Mouse (Mus musculus) left cerebral cortex, adult 2 months (tissue): ENCODE data around the gene Fgfr2. TPM values are rescaled to one million over a fixed set of nuclear protein-coding genes. Genes with fewer than 3 reads are reported as not detected.

Experiments
- DNase-seq, 2 experiments: peaks; one replicate each; pipeline ENCODE4 v3.0.0; 2021 to 2022; ENCODE audit warnings: low spot score in 2 of 2, mixed read lengths in 1 of 2; ENCODE audit errors: extremely low spot score in 1 of 2
- H3K27ac ChIP-seq: fragments of 200-600 bp; 2 replicates; pipeline ENCODE4 v1.8.1; 2022
- H3K4me3 ChIP-seq: fragments of 200-600 bp; 2 replicates; pipeline ENCODE4 v1.8.1; 2022
- CTCF ChIP-seq: fragments of 200-600 bp; IDR thresholded peaks from 2 replicates; pipeline ENCODE4 v1.8.1; 2022; ENCODE audit warnings: antibody characterized with exemption, mild to moderate bottlenecking, moderate library complexity
- intact Hi-C: fragments of 180-260 bp; cut with DNase I; formaldehyde crosslinking; loops from one replicate; pipeline ENCODE4 v1.15.1; 2025
- total RNA-seq, 2 experiments: library from RNA; stranded (reverse); gene quantifications; 2 replicates each; pipeline ENCODE4 v1.2.3; 2021

Gene Fgfr2
- total RNA-seq, 2 experiments from 2014 or later = 47.3 to 47.4 TPM

GRCm38 (mm10) chr7:132423570-132423969 is 699.6 kb downstream of the Fgfr2 start:
- intact Hi-C loops = no loop called here
- TF ChIP-seq CTCF = no peak
- H3K27ac ChIP-seq = no peak overlapping the region
- H3K4me3 ChIP-seq = no peak overlapping the region
- DNase-seq = no peak

DNA sequence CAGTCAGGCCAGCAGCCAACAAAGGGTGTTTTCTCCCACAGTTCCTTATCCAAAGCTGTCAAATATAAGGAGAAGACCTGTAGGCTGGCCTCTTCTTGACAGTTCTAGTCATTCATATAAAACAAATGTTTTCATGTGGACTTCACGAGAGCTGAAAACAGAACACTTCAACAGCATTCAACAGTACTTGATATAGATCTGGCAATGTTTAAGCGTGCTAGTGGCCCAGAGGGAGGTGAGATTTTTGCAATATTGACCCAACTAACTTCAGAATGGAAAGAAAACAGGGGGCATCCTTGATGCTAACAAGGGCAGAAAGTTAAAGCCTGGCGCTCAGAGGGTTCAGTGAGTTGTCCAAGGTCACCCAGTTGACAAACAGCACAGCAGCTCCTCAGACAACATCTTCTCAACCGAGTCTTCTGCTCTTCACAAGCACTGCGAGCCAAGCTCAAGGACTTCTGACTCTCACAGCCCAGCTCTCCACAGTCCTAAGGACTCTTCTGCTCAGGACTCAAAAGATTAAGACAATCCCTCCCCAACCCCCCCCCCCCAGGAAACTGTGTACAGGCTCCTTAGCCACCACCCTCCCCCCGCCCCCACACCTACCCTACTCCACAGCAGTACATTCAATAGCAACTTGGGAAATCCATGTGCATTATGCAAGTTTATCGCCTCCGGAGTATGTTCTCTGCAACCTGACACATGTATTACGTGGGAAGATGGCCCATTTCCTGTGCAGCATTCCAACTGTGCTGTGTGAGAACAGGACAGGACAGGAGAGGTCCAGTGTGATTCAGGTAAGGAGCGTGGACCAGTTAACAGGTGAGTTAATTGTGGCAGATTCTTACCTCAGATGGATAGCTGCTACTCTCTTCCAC is 703.5 kb downstream of the Fgfr2 start:
- DNase-seq = no peak
- TF ChIP-seq CTCF = no peak
- H3K4me3 ChIP-seq = no peak overlapping the region
- H3K27ac ChIP-seq = no peak overlapping the region
- intact Hi-C loops = no loop called here

- no peak for DNase-seq
- Histone ChIP-seq H3K4me3 (no peak overlapping the region), H3K27ac (no peak overlapping the region)
- intact Hi-C loops = no loop called here
- no peak for TF ChIP-seq CTCF
Measured at GRCm38 (mm10) chr7:132416866-132417265, 706.3 kb downstream of the Fgfr2 start.

- intact Hi-C loops = no loop called here
Measured at GRCm38 (mm10) chr7:132415866-132416265, 707.3 kb downstream of the Fgfr2 start.

GRCm38 (mm10) chr7:132412520-132412919 is 710.6 kb downstream of the Fgfr2 start:
- no peak for TF ChIP-seq CTCF
- no peak for DNase-seq
- Histone ChIP-seq H3K4me3 (no peak overlapping the region), H3K27ac (no peak overlapping the region)
- intact Hi-C loops = no loop called here

More at GRCm38 (mm10) chr7:132415866-132416265, 707.3 kb downstream of the Fgfr2 start:
- no peak for DNase-seq
- no peak for TF ChIP-seq CTCF
- Histone ChIP-seq H3K4me3 (no peak overlapping the region), H3K27ac (no peak overlapping the region)

DNA sequence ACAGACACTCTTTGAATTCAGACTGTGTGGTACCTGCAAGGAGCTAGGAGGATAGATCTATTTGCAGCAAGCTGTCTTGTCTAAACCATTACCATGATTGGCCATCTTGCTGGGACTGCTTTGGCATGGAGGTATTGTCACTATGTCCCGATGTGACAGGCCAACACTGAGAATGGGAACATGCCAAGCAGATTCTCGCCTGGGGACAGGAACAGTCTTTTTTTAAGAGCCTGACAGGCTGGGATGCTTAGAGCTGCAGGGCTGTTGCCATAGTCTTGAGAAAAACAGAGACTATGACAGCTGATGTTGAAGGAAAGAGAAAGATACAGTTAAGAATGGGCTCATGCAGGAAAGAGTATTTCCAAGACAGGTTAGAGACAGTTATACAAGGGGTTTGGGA is 711.4 kb downstream of the Fgfr2 start:
- H3K4me3 ChIP-seq = no peak overlapping the region
- no peak for TF ChIP-seq CTCF
- intact Hi-C loops = no loop called here
- no peak for DNase-seq
- no peak overlapping the region for H3K27ac ChIP-seq

- no peak for DNase-seq
- intact Hi-C loops = no loop called here
- no peak overlapping the region for H3K4me3 ChIP-seq
- TF ChIP-seq CTCF = no peak
- no peak overlapping the region for H3K27ac ChIP-seq
Measured at GRCm38 (mm10) chr7:132410958-132411357, 712.2 kb downstream of the Fgfr2 start.

- peak overlapping the region; percentile 24; the same call in 1 of the 2 replicates for H3K27ac ChIP-seq
- DNase-seq = no peak
- no peak for TF ChIP-seq CTCF
- H3K4me3 ChIP-seq = no peak overlapping the region
- intact Hi-C loops = loop anchor here (5.0 kb wide), 1 partner anchor 93 kb away; the partner anchor contains the start of gene Chst15
Measured at GRCm38 (mm10) chr7:132409890-132410289, 713.3 kb downstream of the Fgfr2 start.

DNA sequence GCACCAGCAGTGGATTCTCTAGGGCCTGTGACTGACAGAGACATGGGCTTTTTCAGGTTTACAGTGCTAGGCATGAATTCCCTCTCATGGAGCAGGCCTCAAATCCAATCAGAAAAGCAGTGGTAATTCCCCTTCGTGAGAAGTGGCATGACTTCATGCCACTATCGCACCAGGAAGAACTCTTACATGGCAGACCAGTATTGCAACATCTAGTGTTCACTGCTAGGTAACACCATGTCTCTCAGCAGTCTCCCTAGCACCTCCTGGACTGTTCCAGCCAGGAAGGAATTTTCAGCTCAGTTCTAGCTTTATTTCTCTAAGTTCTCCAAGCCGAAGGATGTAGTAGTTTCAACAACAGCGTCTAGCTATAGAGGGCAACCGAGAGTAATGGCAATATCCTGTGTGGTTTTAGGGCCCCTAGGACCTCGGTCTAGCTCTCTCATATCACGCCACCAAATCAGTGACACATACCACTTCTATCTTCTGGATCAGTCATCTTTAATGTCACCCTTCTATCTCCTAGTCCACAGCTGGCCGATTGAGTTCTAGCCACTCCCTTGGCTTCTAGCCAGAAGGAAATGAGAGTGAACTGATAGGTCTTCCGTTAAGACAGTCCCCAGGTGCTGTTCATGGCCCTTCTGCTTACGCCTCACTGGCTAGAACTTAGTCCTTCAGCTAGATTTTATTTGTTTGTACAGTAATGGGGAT is 720.6 kb downstream of the Fgfr2 start:
- TF ChIP-seq CTCF = no peak
- Histone ChIP-seq H3K27ac (no peak overlapping the region), H3K4me3 (no peak overlapping the region)
- DNase-seq = no peak
- intact Hi-C loops = no loop called here

GRCm38 (mm10) chr7:132398487-132398886 is 724.7 kb downstream of the Fgfr2 start:
- intact Hi-C loops = no loop called here
- Histone ChIP-seq H3K27ac (no peak overlapping the region), H3K4me3 (no peak overlapping the region)
- no peak for TF ChIP-seq CTCF
- no peak for DNase-seq

DNA sequence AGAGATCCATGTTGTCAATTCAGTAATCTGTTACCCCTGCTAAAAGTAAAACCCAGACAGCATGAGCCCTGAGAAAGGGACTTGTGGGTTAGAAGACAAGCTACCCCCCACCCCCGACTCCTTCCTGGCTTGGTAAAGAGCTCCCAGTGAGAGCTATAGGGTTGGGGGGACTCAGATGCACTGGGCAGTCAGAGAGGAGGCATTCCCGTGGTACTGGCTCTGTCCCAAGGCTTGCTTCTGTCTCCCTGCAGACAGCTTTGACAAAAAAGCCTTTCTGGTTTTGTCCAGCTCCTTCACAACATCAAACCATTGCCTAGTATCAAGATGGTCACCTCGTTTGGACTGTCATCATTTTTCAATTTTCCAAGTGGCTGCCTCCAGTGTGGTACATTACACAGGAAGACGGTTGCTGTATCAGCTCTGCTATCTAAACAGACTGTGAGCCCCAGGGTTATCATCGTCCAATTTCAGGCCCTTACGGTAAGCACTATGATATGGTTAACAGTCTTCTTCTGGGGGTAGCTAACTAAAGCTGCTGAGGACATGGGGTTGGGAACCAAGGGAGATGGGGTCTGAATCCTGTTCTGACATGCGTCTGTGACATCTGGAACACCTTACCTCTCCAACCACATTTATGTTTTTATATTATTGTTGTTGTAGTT is 726.4 kb downstream of the Fgfr2 start:
- DNase-seq = no peak
- intact Hi-C loops = no loop called here
- TF ChIP-seq CTCF = no peak
- H3K27ac ChIP-seq = no peak overlapping the region
- H3K4me3 ChIP-seq = no peak overlapping the region
